Mouse (Mus musculus): Measurements from ENCODE around the gene Elf2. TPM values are rescaled to one million over a fixed set of nuclear protein-coding genes. Genes with fewer than 3 reads are reported as not detected.

Gene Elf2
- polyA plus RNA-seq, 1 experiment, result 8.7 TPM

DNA sequence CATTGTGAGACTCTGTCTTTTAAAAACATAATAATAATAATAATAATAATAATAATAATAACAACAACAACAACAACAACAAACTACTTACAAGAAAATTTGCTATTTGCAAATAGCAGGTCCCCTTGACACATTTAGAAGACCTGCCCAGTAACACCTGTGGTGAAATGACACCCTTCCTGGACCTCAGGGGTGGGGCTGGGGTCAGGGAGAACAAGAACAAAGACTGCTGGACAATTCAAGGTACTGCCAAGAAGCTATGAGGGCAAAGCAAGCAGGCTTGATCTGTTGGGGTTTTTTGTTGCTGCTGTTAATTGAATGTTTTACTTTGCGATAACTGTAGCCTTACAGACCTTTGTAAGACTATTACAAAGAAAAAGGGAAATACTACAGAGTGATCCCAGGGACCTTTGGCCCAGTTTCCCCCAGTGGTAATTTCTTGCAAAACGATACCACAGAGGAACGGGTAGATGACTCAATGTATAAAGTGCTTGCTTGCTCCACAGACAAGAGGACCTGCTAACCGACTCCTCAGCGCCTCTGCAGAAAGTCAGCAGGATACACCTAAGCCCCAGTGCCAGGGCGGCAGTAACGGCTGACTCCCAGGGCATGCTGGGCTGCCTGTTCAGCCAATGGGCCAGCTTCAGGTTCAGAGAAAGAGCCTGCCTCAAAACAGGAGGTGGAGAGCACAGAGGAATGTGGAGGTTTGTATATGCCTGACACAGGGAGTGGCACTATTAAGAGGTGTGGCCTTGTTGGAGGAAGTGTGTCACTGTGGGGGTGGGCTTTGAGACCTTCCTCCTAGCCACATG is 130.8 kb downstream of the Elf2 start:
- TF ChIP-seq FLI1 (IDR thresholded peaks at IDR 0.05; ENCODE audit: low read length) (no peak), GATA1 (IDR thresholded peaks at IDR 0.05; ENCODE audit: borderline replicate concordance, low read length) (no peak)
- no peak overlapping the region for H3K4me3 ChIP-seq (replicated peaks)

DNA sequence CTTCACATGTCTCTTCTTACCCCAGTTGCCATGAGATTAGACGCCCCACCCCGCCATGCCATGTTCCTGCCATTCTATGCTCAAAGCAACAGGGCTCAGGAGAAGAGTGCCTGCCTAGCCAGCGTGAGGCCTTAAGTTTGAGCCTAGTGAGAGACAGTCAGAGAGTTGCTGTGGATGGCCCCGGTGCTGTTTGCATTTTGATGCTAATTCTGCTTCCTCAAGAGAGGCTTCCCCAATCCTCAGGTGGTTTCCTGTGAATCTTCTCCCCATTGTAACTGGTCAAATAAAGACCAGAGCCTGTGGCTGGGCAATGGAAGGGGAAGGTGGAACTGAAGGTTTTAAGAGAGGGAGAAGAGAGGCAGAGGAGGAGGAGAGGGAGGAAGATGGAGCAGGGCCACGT is 131.8 kb downstream of the Elf2 start:
- H3K27me3 ChIP-seq (replicated peaks), result peaks cover 4% of the 10 kb centered on the region
- no peaks in the 10 kb centered on the region for H3K4me1 ChIP-seq
- H3K4me3 ChIP-seq (replicated peaks), result no peak overlapping the region
- TF ChIP-seq GATA1 (IDR thresholded peaks at IDR 0.05; ENCODE audit: borderline replicate concordance, low read length) (no peak), FLI1 (IDR thresholded peaks at IDR 0.05; ENCODE audit: low read length) (no peak)
- H3K9me3 ChIP-seq, result peaks cover 19% of the 10 kb centered on the region
- no peaks in the 10 kb centered on the region for H3K36me3 ChIP-seq (replicated peaks; ENCODE audit: low read length)

More for the DNA sequence above, 130.8 kb downstream of the Elf2 start:
- no peaks in the 10 kb centered on the region for H3K36me3 ChIP-seq (replicated peaks; ENCODE audit: low read length)
- H3K9me3 ChIP-seq, result peaks cover 16% of the 10 kb centered on the region
- H3K27me3 ChIP-seq (replicated peaks), result peaks cover 3% of the 10 kb centered on the region
- H3K4me1 ChIP-seq, result no peaks in the 10 kb centered on the region

DNA sequence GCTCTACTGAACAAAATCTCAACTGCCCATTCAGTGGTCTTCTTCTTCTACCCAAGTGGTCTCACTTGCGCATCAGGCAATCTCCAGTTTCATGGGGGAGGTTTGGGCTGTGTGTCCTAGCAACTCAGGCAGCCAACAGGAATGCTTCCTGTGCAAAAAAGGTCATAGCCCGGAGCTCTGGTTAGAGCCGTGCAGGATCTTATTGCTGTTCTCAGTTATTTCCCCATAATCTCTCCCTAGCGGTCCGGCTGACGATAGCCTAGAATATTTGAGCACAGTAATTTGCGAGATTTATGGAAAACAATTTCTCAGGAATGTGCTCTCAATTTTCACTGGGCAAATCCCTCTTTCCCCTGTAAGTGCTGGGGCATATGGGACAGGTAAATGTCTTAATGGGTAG is 133.9 kb downstream of the Elf2 start:
- H3K36me3 ChIP-seq (replicated peaks; ENCODE audit: low read length), result no peaks in the 10 kb centered on the region
- peaks cover 19% of the 10 kb centered on the region for H3K9me3 ChIP-seq
- peaks cover 19% of the 10 kb centered on the region for H3K27me3 ChIP-seq (replicated peaks)
- no peak overlapping the region for H3K4me3 ChIP-seq (replicated peaks)
- H3K4me1 ChIP-seq, result no peaks in the 10 kb centered on the region
- TF ChIP-seq GATA1 (IDR thresholded peaks at IDR 0.05; ENCODE audit: borderline replicate concordance, low read length) (no peak), FLI1 (IDR thresholded peaks at IDR 0.05; ENCODE audit: low read length) (no peak)

DNA sequence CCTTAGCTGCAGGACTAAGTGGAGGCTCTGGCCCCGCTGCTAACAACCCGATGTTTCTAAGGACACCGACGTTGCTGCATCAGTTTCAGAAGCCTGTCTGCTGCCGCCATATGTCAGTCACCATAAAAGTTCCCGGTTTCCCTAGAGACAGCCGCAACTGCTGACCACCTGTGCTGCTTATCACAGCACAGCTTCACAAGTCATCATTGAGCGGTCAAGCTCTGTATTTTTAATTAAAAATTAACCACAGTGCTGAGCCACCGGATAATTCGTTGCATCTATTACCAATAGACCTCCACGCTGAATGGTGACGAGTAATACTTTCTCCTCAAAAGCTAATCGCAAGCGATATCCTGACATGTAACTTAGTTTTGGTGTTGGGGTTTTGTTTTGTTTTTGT is 135.6 kb downstream of the Elf2 start:
- Histone ChIP-seq H3K9me3 (peaks cover 21% of the 10 kb centered on the region), H3K4me1 (no peaks in the 10 kb centered on the region; the same call in 1 of the 2 replicates), H3K27me3 (replicated peaks) (peaks cover 30% of the 10 kb centered on the region), H3K4me3 (replicated peaks) (no peak overlapping the region), H3K36me3 (replicated peaks; ENCODE audit: low read length) (no peaks in the 10 kb centered on the region)
- no peak for TF ChIP-seq GATA1 (IDR thresholded peaks at IDR 0.05; ENCODE audit: borderline replicate concordance, low read length)
- no peak for TF ChIP-seq FLI1 (IDR thresholded peaks at IDR 0.05; ENCODE audit: low read length)

DNA sequence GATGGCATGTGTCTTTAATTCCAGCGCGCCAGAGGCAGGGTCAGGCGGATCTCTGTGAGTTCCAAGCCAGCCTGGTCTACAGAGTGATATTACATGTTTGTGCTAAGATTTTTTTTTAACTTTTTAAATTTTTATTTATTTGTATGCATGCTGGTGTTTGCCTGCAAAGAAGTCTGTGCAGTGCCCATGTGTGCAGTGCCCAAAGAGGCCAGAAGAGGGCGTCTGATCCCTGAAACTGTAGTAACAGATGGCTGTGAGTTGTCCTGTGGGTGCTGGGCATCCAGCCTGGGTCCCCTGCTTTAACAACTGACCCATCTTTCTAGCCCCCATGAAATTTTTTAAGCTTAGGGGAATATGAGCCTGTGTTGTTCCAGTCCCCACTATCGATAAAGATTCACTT is 136.0 kb downstream of the Elf2 start:
- H3K9me3 ChIP-seq, result peaks cover 20% of the 10 kb centered on the region
- TF ChIP-seq GATA1 (IDR thresholded peaks at IDR 0.05; ENCODE audit: borderline replicate concordance, low read length) (no peak), FLI1 (IDR thresholded peaks at IDR 0.05; ENCODE audit: low read length) (no peak)
- no peaks in the 10 kb centered on the region for H3K36me3 ChIP-seq (replicated peaks; ENCODE audit: low read length)
- peaks cover 30% of the 10 kb centered on the region for H3K27me3 ChIP-seq (replicated peaks)
- H3K4me1 ChIP-seq, result peaks cover 4% of the 10 kb centered on the region
- no peak overlapping the region for H3K4me3 ChIP-seq (replicated peaks)

DNA sequence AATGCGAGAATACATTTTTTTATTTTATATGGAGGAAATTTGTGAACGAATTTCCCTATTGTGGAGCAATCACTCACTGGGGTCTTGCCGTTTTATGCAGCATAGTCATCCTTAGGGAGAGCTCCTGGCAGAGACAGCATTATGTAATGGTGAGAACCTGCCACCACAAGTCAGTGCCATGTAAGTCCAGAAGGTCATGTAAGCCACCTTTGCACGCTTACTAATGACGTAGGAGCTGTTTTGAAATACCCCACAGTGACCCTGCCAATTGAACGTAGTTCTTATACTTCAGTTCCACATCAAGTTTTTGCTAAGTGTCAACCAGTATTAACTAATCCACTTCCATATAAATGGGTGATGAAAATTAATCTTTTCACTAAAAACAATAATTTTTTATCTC is 136.6 kb downstream of the Elf2 start:
- no peak for TF ChIP-seq GATA1 (IDR thresholded peaks at IDR 0.05; ENCODE audit: borderline replicate concordance, low read length)
- no peak for TF ChIP-seq FLI1 (IDR thresholded peaks at IDR 0.05; ENCODE audit: low read length)
- no peaks in the 10 kb centered on the region for H3K36me3 ChIP-seq (replicated peaks; ENCODE audit: low read length)
- H3K9me3 ChIP-seq, result peaks cover 20% of the 10 kb centered on the region
- peaks cover 9% of the 10 kb centered on the region for H3K4me1 ChIP-seq
- no peak overlapping the region for H3K4me3 ChIP-seq (replicated peaks)
- peaks cover 32% of the 10 kb centered on the region for H3K27me3 ChIP-seq (replicated peaks)

Other genes starting within 250 kb of the Elf2 start
- 4.9 and 9.6 TPM in 2 replicates for gene Noct, start 116.2 kb downstream of the Elf2 start, polyA plus RNA-seq (2012; ENCODE audit: insufficient read depth, low replicate concordance)
- gene Mgarp, start 56.1 kb upstream of the Elf2 start, polyA plus RNA-seq (2012; ENCODE audit: insufficient read depth, low replicate concordance), result 6.5 TPM in 1 of 2 replicates, not detected in the other
- 15.6 and 41.0 TPM in 2 replicates for gene Ndufc1, start 68.3 kb upstream of the Elf2 start, polyA plus RNA-seq (2012; ENCODE audit: insufficient read depth, low replicate concordance)
- 1.7 and 10.5 TPM in 2 replicates for gene Naa15, start 74.5 kb upstream of the Elf2 start, polyA plus RNA-seq (2012; ENCODE audit: insufficient read depth, low replicate concordance)
- 2.7 and 6.3 TPM in 2 replicates for gene Rab33b, start 143.3 kb upstream of the Elf2 start, polyA plus RNA-seq (2012; ENCODE audit: insufficient read depth, low replicate concordance)
- 4.2 and 5.0 TPM in 2 replicates for gene Setd7, start 220.2 kb upstream of the Elf2 start, polyA plus RNA-seq (2012; ENCODE audit: insufficient read depth, low replicate concordance)

Measured in megakaryocyte, embryonic 14.5 days (primary cell).